Mouse (Mus musculus) adipocyte (in vitro differentiated cells): ENCODE data around the gene Tgtp1.
"Not testable (repeated sequence)": the region's sequence is repeated elsewhere in the genome, so short reads cannot be mapped to it uniquely, and the experiment has no call there.

ENCODE experiments used
- DNase-seq: peaks from one replicate; pipeline ENCODE4 v3.0.0-alpha.2; 2016; ENCODE audit warnings: low spot score

The Tgtp1 gene

DNA sequence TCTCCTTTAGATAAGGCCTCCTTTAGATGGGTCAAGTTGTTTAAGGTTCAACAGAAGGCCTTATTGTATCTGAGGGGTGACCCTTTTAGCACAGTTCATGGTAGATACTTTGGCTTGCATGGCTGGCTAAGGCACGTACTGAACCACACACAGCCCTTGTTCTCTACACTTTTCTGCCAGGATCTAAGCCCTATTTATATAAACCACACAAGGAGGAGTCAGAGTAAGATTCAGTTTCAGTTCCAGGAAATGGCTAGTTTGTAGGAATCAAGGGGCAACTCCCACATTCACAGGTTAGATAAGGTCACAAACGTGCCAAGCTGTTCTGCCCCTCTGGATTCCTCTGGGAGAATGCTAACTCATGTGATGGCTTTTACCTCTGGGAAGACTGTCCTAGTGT, at the start of gene Tgtp1:
Tgtp1 (minus strand) TSS at position 155 of the 400 bp plus-strand sequence.
- not testable (repeated sequence) for DNase-seq

DNA sequence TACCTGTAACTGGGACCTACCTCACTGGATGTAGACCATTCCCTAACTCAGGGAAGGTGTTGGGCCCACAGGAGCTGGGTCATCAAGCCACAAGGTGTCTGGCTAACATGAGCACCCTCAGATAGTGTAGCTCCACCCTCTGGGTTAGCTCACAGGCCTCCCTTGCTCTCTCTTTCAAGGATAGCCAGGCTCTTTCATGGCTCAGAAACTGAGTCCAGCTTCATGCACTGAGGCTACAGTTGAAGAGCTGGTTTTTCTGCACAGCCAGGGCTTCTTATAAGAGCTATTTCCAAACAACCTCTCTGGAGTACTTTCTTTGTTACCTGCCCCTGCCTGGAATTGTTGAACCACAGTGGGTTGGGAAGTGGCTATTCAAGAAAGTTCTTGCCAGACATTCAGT, 18.1 kb upstream of the Tgtp1 start:
- not testable (repeated sequence) for DNase-seq

- DNase-seq: not testable (repeated sequence)
Measured at GRCm38 (mm10) chr11:49006785-49007184, 12.8 kb upstream of the Tgtp1 start.

- DNase-seq: not testable (repeated sequence)
Measured at GRCm38 (mm10) chr11:49006317-49006716, 12.3 kb upstream of the Tgtp1 start.

GRCm38 (mm10) chr11:49000411-49000810, 6.4 kb upstream of the Tgtp1 start:
- DNase-seq: not testable (repeated sequence)

DNA sequence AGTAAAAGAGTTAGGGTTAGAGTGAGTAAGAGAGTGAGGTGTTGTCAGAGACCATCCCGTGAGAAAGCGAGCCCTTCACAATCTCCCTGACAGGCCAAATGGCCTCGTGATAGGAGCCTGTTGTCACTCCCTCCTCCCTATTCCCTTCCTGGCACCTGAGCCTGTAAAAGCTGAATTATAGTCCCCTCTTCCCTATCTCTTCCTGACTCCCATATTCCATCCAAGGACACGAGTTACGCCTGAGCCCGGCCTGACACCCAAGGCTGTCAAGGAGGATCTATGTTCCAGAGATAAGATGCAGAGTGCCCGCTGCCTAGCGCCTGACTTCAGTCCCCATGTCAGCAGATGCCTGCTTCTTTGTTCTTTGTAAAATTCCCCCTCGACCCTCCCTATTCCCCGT, 676 bp downstream of the Tgtp1 start:
- not testable (repeated sequence) for DNase-seq

DNA sequence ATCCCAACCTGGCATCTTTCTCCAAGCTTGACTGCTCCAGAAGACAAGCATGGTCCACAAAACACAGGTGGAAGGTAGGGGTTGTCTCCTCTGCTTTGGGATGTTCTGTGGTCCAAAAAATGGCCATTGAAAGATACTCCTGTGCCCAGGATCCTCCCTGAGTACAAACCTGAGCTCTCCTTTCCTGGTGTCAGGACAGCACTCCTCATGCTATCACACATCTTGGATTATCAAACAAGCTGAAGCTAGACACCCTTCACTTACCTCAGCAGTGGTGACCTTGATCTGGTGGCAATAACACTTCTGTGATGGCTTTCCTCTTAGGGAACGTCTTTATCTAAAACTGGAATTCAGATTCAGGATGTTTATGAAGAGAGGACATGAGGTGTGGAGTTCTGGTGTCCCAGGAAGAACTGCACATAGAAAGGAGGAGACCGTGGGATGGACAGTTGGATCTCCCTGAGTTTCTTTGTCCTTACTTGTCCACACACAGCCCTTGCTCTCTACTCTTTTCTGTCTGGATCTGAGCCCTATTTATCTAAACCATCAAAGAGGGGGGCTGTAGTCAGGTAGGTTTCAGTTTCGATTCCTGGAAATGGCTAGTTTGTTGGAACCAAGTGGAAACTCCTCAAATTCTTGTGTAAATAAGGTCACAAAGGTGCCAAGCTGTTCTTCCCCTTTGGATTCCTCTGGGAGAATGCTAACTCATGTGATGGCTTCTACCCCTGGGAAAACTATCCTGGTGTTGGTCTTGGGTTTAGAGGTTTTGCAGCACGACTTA, 2.0 kb downstream of the Tgtp1 start, which contains the start of gene Gm12185:
Gm12185 (minus strand) TSS at position 487 of the 781 bp plus-strand sequence.
- not testable (repeated sequence) for DNase-seq

DNA sequence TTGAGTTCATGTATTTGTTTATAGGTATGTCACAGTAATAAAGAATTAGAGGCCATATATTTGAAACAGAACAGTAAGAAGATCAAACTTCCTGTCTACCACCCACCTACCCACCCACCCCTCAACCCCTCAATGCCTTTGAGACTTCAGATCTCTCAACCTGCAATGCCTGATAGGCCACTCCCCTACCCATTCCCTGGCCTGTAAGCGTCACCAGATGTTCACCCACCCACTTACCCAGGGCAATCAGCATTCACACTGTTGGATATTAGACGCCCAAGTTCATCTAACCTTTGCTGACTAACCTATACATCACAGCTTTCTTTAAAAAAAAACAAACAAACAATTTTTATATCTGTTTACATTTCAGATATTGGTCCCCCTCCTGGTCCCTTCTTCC, 4.0 kb downstream of the Tgtp1 start:
- DNase-seq: not testable (repeated sequence)

GRCm38 (mm10) chr11:48988219-48988618, 5.8 kb downstream of the Tgtp1 start:
- not testable (repeated sequence) for DNase-seq

DNA sequence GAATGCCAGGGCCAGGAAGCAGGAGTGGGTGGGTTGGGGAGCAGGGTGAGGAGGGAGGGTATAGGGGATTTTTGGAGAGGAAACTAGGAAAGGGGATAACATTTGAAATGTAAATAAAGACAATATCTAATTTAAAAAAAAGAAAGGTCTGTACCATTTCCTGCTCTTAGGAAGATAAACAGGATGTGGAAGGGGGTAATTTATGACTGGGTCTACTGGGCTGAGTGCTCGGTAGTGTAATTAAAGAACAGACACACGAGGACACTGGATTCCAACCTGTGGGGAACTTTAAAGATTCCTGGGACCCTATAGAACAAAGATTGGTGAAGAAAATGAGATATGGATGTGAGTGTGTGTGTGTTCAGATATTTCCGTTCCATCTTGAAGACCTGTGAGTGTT, 11.1 kb downstream of the Tgtp1 start:
- DNase-seq: not testable (repeated sequence)

GRCm38 (mm10) chr11:48980052-48980451, 13.9 kb downstream of the Tgtp1 start:
- not testable (repeated sequence) for DNase-seq

- DNase-seq: not testable (repeated sequence)
Measured at GRCm38 (mm10) chr11:48979251-48979650, 14.7 kb downstream of the Tgtp1 start, which contains the start of gene 9930111J21Rik1. 9930111J21Rik1 (minus strand) TSS chr11:48979398.

DNA sequence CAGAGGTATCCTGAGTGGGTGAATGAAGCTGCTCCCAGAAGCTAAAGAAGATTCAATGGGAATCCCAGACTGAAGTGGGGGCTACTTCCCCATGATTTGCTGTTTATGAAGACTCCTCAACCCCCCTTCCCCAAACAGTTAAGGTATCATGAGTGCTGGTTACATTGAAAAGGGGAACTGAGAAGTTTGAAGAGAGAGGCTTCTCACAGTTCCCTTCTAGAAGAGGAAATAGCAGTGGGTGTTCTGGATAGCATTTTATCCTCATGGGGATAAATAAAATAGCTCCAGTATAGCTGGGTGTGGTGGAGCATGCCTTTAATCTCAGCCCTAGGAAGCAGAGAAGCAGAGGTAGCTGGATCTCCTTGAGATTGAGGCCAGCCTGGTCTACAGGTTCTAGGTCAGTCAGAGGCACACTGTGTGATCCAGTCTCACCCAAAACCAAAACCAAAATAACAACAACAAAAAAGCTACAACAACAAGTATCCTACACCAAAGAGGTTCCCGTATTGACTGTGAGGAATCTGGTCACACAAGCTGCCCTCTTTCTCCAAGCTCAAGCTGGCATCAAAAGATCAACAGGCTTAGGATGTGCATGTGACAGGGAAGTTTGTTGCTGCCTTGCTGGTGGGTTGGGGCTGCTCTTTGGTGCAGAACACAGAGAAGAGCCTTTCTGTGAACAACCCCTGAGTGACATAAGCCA, 15.6 kb downstream of the Tgtp1 start, which contains the start of gene Olfr56:
Olfr56 (plus strand) TSS at position 650 of the 700 bp plus-strand sequence.
- DNase-seq: not testable (repeated sequence)

DNA sequence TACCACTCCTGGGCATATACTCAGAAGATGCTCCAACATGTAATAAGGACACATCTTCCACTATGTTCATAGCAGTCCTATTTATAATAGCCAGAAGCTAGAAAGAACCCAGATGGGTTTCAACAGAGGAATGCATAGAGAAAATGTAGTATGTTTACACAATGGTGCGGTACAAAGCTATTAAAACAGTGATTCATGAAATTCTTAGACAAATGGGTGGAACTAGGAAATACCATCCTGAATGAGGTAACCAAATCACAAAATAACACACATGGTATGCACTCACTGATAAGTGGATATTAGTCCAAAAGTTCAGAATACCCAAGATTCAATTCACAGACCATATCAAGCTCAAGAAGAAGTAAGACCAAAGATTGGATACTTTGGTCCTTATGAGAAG, 19.3 kb downstream of the Tgtp1 start:
- DNase-seq: not testable (repeated sequence)

- not testable (repeated sequence) for DNase-seq
Measured at GRCm38 (mm10) chr11:48946090-48946489, 47.9 kb downstream of the Tgtp1 start, which contains the start of gene Psme2b. Psme2b (minus strand) TSS chr11:48946190.

DNA sequence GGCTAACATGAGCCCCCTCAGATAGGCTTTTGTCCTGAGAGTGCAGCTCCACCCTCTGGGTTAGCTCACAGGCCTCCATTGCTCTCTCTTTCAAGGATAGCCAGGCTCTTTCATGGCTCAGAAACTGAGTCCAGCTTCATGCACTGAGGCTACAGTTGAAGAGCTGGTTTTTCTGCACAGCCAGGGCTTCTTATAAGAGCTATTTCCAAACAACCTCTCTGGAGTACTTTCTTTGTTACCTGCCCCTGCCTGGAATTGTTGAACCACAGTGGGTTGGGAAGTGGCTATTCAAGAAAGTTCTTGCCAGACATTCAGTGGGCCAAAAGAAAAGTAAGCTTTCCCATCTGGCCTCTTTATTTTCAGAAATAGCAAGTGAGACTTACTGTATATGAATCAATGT, 54.7 kb downstream of the Tgtp1 start:
- DNase-seq: not testable (repeated sequence)
